Mouse (Mus musculus): Measurements from ENCODE around the gene Osbp2. TPM values are rescaled to one million over a fixed set of nuclear protein-coding genes. Genes with fewer than 3 reads are reported as not detected.

Osbp2 gene
- polyA plus RNA-seq, 1 experiment from 2014 or later = 0.18 TPM

GRCm38 (mm10) chr11:3722861-3723260, 140.8 kb downstream of the Osbp2 start:
- no peak overlapping the region for H3K9ac ChIP-seq
- no peaks in the 10 kb centered on the region for H3K9me3 ChIP-seq (replicated peaks)
- WGBS (ENCODE audit: insufficient replicate concordance) = 27% methylated on average over 3 of the region's 3 CpGs
- no peak overlapping the region for H3K4me2 ChIP-seq
- H3K27ac ChIP-seq = no peak overlapping the region
- DNase-seq = no peak
- H3K4me1 ChIP-seq (replicated peaks) = no peaks in the 10 kb centered on the region
- no peaks in the 10 kb centered on the region for H3K27me3 ChIP-seq
- H3K4me3 ChIP-seq (replicated peaks) = no peak overlapping the region
- ATAC-seq (ENCODE audit: low read depth) = no peak
- no peaks in the 10 kb centered on the region for H3K36me3 ChIP-seq

GRCm38 (mm10) chr11:3722036-3722435, 141.7 kb downstream of the Osbp2 start:
- H3K27me3 ChIP-seq = no peaks in the 10 kb centered on the region
- no peak overlapping the region for H3K4me3 ChIP-seq (replicated peaks)
- ATAC-seq (ENCODE audit: low read depth) (no peak), DNase-seq (no peak)
- no peak overlapping the region for H3K9ac ChIP-seq
- no peak overlapping the region for H3K4me2 ChIP-seq
- H3K9me3 ChIP-seq (replicated peaks) = no peaks in the 10 kb centered on the region
- 44% methylated on average over 3 of the region's 3 CpGs for WGBS (ENCODE audit: insufficient replicate concordance)
- H3K36me3 ChIP-seq = no peaks in the 10 kb centered on the region
- no peak overlapping the region for H3K27ac ChIP-seq
- no peaks in the 10 kb centered on the region for H3K4me1 ChIP-seq (replicated peaks)

GRCm38 (mm10) chr11:3716662-3717061, 147.0 kb downstream of the Osbp2 start:
- H3K27me3 ChIP-seq = no peaks in the 10 kb centered on the region
- ATAC-seq (ENCODE audit: low read depth) (no peak), DNase-seq (no peak)
- H3K4me3 ChIP-seq (replicated peaks) = no peak overlapping the region
- H3K9me3 ChIP-seq (replicated peaks) = no peaks in the 10 kb centered on the region
- no peak overlapping the region for H3K27ac ChIP-seq
- no peaks in the 10 kb centered on the region for H3K4me1 ChIP-seq (replicated peaks)
- no peak overlapping the region for H3K4me2 ChIP-seq
- no peak overlapping the region for H3K9ac ChIP-seq
- 64% methylated on average over 6 of the region's 6 CpGs for WGBS (ENCODE audit: insufficient replicate concordance)
- H3K36me3 ChIP-seq = no peaks in the 10 kb centered on the region

- Histone ChIP-seq H3K9ac (no peak overlapping the region), H3K4me1 (replicated peaks) (no peaks in the 10 kb centered on the region), H3K27ac (no peak overlapping the region), H3K4me2 (no peak overlapping the region), H3K36me3 (no peaks in the 10 kb centered on the region), H3K27me3 (no peaks in the 10 kb centered on the region), H3K9me3 (replicated peaks) (no peaks in the 10 kb centered on the region), H3K4me3 (replicated peaks) (no peak overlapping the region)
- no peak for ATAC-seq (ENCODE audit: low read depth)
- 28% methylated on average over 15 of the region's 15 CpGs for WGBS (ENCODE audit: insufficient replicate concordance)
- peak; percentile 18 for DNase-seq
These were observed 149.2 kb downstream of the Osbp2 start for GRCm38 (mm10) chr11:3714486-3714885.

- WGBS (ENCODE audit: insufficient replicate concordance) = 49% methylated on average over 14 of the region's 14 CpGs
These were observed 153.5 kb downstream of the Osbp2 start for GRCm38 (mm10) chr11:3710203-3710602.

GRCm38 (mm10) chr11:3707057-3707456, 156.6 kb downstream of the Osbp2 start:
- ATAC-seq (ENCODE audit: low read depth) = peak; percentile 45; the same call in 1 of the 2 replicates
- no peaks in the 10 kb centered on the region for H3K9me3 ChIP-seq (replicated peaks)
- WGBS (ENCODE audit: insufficient replicate concordance) = 39% methylated on average over 8 of the region's 8 CpGs

More at GRCm38 (mm10) chr11:3710203-3710602, 153.5 kb downstream of the Osbp2 start:
- no peak for ATAC-seq (ENCODE audit: low read depth)
- H3K4me2 ChIP-seq = no peak overlapping the region
- no peak overlapping the region for H3K9ac ChIP-seq
- no peak for DNase-seq
- H3K36me3 ChIP-seq = no peaks in the 10 kb centered on the region
- no peaks in the 10 kb centered on the region for H3K9me3 ChIP-seq (replicated peaks)
- H3K27ac ChIP-seq = no peak overlapping the region
- peaks cover 7% of the 10 kb centered on the region; the same call in 1 of the 2 replicates for H3K4me1 ChIP-seq (replicated peaks)
- H3K27me3 ChIP-seq = no peaks in the 10 kb centered on the region
- no peak overlapping the region for H3K4me3 ChIP-seq (replicated peaks)

GRCm38 (mm10) chr11:3704404-3704803, 159.3 kb downstream of the Osbp2 start:
- H3K27ac ChIP-seq = no peak overlapping the region
- DNase-seq (no peak), ATAC-seq (ENCODE audit: low read depth) (no peak)
- no peak overlapping the region for H3K9ac ChIP-seq
- H3K9me3 ChIP-seq (replicated peaks) = no peaks in the 10 kb centered on the region
- H3K36me3 ChIP-seq = no peaks in the 10 kb centered on the region
- H3K4me2 ChIP-seq = no peak overlapping the region
- no peaks in the 10 kb centered on the region for H3K27me3 ChIP-seq
- WGBS (ENCODE audit: insufficient replicate concordance) = 72% methylated on average over 8 of the region's 8 CpGs
- H3K4me1 ChIP-seq (replicated peaks) = peaks cover 7% of the 10 kb centered on the region; the same call in 1 of the 2 replicates
- H3K4me3 ChIP-seq (replicated peaks) = no peak overlapping the region

More at GRCm38 (mm10) chr11:3707057-3707456, 156.6 kb downstream of the Osbp2 start:
- DNase-seq = no peak
- no peak overlapping the region for H3K27ac ChIP-seq
- H3K36me3 ChIP-seq = no peaks in the 10 kb centered on the region
- H3K4me1 ChIP-seq (replicated peaks) = peaks cover 7% of the 10 kb centered on the region; the same call in 1 of the 2 replicates
- H3K27me3 ChIP-seq = no peaks in the 10 kb centered on the region
- H3K4me2 ChIP-seq = no peak overlapping the region
- H3K4me3 ChIP-seq (replicated peaks) = no peak overlapping the region
- H3K9ac ChIP-seq = no peak overlapping the region

GRCm38 (mm10) chr11:3703089-3703992, 160.4 kb downstream of the Osbp2 start:
- no peak overlapping the region for H3K4me3 ChIP-seq (replicated peaks)
- H3K4me1 ChIP-seq (replicated peaks) = peaks cover 7% of the 10 kb centered on the region; the same call in 1 of the 2 replicates
- no peaks in the 10 kb centered on the region for H3K36me3 ChIP-seq
- H3K27ac ChIP-seq = no peak overlapping the region
- 62% methylated on average over 7 of the region's 7 CpGs for WGBS (ENCODE audit: insufficient replicate concordance)
- no peak overlapping the region for H3K9ac ChIP-seq
- H3K27me3 ChIP-seq = no peaks in the 10 kb centered on the region
- H3K4me2 ChIP-seq = no peak overlapping the region
- ATAC-seq (ENCODE audit: low read depth) = no peak
- DNase-seq = no peak
- H3K9me3 ChIP-seq (replicated peaks) = no peaks in the 10 kb centered on the region

- H3K4me1 ChIP-seq (replicated peaks) = no peaks in the 10 kb centered on the region
- H3K27ac ChIP-seq = no peak overlapping the region
- no peak overlapping the region for H3K9ac ChIP-seq
- H3K4me2 ChIP-seq = no peak overlapping the region
- H3K4me3 ChIP-seq (replicated peaks) = no peak overlapping the region
- no peaks in the 10 kb centered on the region for H3K27me3 ChIP-seq
- WGBS (ENCODE audit: insufficient replicate concordance) = 68% methylated on average over 3 of the region's 3 CpGs
- H3K36me3 ChIP-seq = no peaks in the 10 kb centered on the region
- no peaks in the 10 kb centered on the region for H3K9me3 ChIP-seq (replicated peaks)
- DNase-seq (no peak), ATAC-seq (ENCODE audit: low read depth) (no peak)
These were observed 166.3 kb downstream of the Osbp2 start for GRCm38 (mm10) chr11:3697441-3697840.

- Histone ChIP-seq H3K4me1 (replicated peaks) (no peaks in the 10 kb centered on the region), H3K27ac (no peak overlapping the region), H3K9me3 (replicated peaks) (no peaks in the 10 kb centered on the region), H3K9ac (no peak overlapping the region), H3K27me3 (no peaks in the 10 kb centered on the region), H3K36me3 (peaks cover 10% of the 10 kb centered on the region), H3K4me2 (no peak overlapping the region), H3K4me3 (replicated peaks) (no peak overlapping the region)
- 69% methylated on average over 5 of the region's 5 CpGs for WGBS (ENCODE audit: insufficient replicate concordance)
- DNase-seq (no peak), ATAC-seq (ENCODE audit: low read depth) (no peak)
These were observed 167.6 kb downstream of the Osbp2 start for GRCm38 (mm10) chr11:3696086-3696616.

- H3K9ac ChIP-seq = no peak overlapping the region
- ATAC-seq (ENCODE audit: low read depth) = no peak
- H3K27ac ChIP-seq = no peak overlapping the region
- no peak overlapping the region for H3K4me2 ChIP-seq
- H3K27me3 ChIP-seq = no peaks in the 10 kb centered on the region
- no peak for DNase-seq
- H3K36me3 ChIP-seq = peaks cover 50% of the 10 kb centered on the region
- H3K4me1 ChIP-seq (replicated peaks) = no peaks in the 10 kb centered on the region
- 75% methylated on average over 2 of the region's 2 CpGs for WGBS (ENCODE audit: insufficient replicate concordance)
- H3K9me3 ChIP-seq (replicated peaks) = no peaks in the 10 kb centered on the region
- H3K4me3 ChIP-seq (replicated peaks) = no peak overlapping the region
These were observed 172.0 kb downstream of the Osbp2 start for GRCm38 (mm10) chr11:3691746-3692145.
